ENCODE assay signal across 8 mouse cellular contexts in the genomic region with DNA sequence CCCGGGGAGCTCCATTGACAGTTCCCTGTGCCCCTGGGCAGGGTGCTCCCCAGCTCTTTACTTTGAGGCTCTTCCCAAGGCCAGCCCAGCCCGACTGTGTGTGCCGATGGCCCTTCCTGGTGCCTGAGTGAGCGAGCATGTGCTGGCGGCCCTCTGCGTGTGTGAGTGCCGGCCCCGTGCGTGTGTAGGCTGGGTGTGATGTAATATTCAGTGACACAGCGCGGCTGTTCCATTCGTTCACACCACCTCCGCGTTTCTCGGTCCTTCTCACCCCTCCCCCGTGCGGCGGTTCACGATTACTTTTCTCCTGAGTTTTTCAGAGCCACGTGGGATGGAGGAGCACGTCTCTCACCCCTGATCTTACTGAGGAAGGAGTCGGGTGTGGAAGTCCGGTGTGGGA. TPM values are rescaled to one million over a fixed set of nuclear protein-coding genes. Genes with fewer than 3 reads are reported as not detected.
DNase-seq lines count a peak whose midpoint lies in the region.

No protein-coding gene starts in this region.

- H3K36me3 ChIP-seq in splenic B cell, adult 2 months (ENCODE audit: control insufficient read depth, insufficient read depth, low read length, poor library complexity, severe bottlenecking) = no peaks in the 10 kb centered on the region

- intact Hi-C loops in gastrocnemius, postnatal 14 days (cut with DNase I; ENCODE audit: low total_unique reads) = no loop called here

- peaks cover 2% of the 10 kb centered on the region for H3K27me3 ChIP-seq in splenic B cell, adult 2 months (ENCODE audit: control insufficient read depth, insufficient read depth, low read length, poor library complexity, severe bottlenecking)

- peak; percentile 14 for DNase-seq in thymus, postnatal 4 days
- no peak for DNase-seq in thymus, adult 18-20 months
- peak; percentile 51 to 63 for DNase-seq in heart, adult 18-20 months
- peak; percentile 42 to 65 for DNase-seq in kidney, postnatal 4 days
- DNase-seq in lung, postnatal 4 days = peak; percentile 27 to 56
- DNase-seq in splenic B cell, adult 2 months (ENCODE audit: low read depth, low spot score) = peak; percentile 56
- DNase-seq in gastrocnemius, postnatal 14 days = no peak
- DNase-seq in c-Kit-positive CD71-positive TER-119-positive erythroid progenitor cells, embryonic 14.5 days (ENCODE audit: low spot score) = no peak

RNA-seq across cellular contexts. Expression of a gene that starts 3.9 kb away (rescaled TPM):
- 1 to 10 TPM; 3.0 to 3.5 TPM for total RNA-seq in heart, adult 18-20 months (2021)
- under 1 TPM; 0.55 to 0.64 TPM for total RNA-seq in gastrocnemius, postnatal 14 days (2021)

RNA-seq across cellular contexts. Expression of a gene that starts 44.0 kb away (rescaled TPM):
- total RNA-seq in heart, adult 18-20 months (2021) = 1 to 10 TPM; 2.6 to 3.3 TPM
- total RNA-seq in gastrocnemius, postnatal 14 days (2021) = 10 to 100 TPM in 1 of 2 experiments, 1 to 10 TPM in 1; 6.2 to 16.1 TPM

RNA-seq across cellular contexts. Expression of a gene that starts 53.8 kb away (rescaled TPM):
- 10 to 100 TPM; 65.4 to 72.8 TPM for total RNA-seq in heart, adult 18-20 months (2021)
- 10 to 100 TPM; 22.4 to 43.2 TPM for total RNA-seq in gastrocnemius, postnatal 14 days (2021)

RNA-seq across cellular contexts. Expression of a gene that starts 55.8 kb away (rescaled TPM):
- 100 to 1,000 TPM; 109 to 146 TPM for total RNA-seq in heart, adult 18-20 months (2021)
- 10 to 100 TPM; 45.7 to 46.0 TPM for total RNA-seq in gastrocnemius, postnatal 14 days (2021)

Comparison
In these comparisons a context has a peak if more than half of its experiments do, and no peak if none do; other contexts are left out.
1. DNase-seq: peak in thymus, postnatal 4 days (single experiment), heart, adult 18-20 months (2 of 2), kidney, postnatal 4 days (2 of 2), lung, postnatal 4 days (2 of 2) and splenic B cell, adult 2 months (single experiment); none in thymus, adult 18-20 months (0 of 2), gastrocnemius, postnatal 14 days (single experiment) and c-Kit-positive CD71-positive TER-119-positive erythroid progenitor cells, embryonic 14.5 days (single experiment).